Mouse (Mus musculus): ENCODE measurements at regions not wholly inside any gene's neighbourhood (a gene's known extent, or its start where the extent isn't known, plus 50 kb on each side); places are given as distances from the start of the nearest gene placed in this dataset.

- no peak for ATAC-seq (replicated peaks; ENCODE audit: poor library complexity)
These were observed 493.8 kb downstream of the Rapgef2 start for GRCm38 (mm10) chr3:78792440-78793057.

GRCm38 (mm10) chr3:78782766-78783165 lies 503.6 kb downstream of the Rapgef2 start:
- ATAC-seq (replicated peaks; ENCODE audit: poor library complexity), result no peak

DNA sequence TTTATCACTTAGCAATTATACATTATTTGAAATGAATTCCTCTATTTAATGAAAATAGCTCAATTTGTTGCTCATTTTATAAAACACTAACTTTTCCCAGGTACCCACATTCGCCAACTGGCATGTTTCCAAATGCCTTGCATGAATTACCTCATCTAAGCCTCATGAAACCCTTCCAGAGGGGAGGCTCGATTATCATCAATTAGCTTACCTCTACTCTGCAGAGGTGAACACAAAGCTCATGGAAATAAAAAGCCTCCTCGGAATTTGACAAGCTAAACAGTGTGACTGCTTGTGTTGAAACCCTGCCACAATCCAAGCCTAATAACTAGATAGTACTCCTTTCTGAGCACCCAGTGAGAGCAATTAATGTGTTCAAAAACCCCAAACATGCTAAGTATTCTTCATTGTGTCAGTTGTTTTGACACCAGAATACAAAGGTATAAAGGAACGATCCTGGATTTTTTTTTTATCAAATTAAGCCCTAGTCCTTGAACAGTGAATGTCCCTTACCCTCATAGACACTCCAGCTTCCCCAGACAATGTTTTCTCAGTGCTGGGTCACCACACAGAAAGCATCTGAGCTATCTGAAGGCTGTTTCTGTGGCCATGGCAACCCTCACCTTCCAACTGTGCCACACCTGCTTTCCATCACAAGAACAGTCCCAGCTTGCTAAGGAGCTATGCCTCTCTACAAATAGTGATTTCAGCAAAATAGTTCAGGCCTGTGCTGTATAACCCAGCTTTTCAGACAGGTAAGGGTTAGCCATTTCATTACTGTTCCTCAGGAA lies 530.4 kb downstream of the Rapgef2 start:
- ATAC-seq (replicated peaks; ENCODE audit: poor library complexity), result no peak

- no peak for ATAC-seq (replicated peaks; ENCODE audit: poor library complexity)
These were observed 550.2 kb downstream of the Rapgef2 start for GRCm38 (mm10) chr3:78736111-78736510.

DNA sequence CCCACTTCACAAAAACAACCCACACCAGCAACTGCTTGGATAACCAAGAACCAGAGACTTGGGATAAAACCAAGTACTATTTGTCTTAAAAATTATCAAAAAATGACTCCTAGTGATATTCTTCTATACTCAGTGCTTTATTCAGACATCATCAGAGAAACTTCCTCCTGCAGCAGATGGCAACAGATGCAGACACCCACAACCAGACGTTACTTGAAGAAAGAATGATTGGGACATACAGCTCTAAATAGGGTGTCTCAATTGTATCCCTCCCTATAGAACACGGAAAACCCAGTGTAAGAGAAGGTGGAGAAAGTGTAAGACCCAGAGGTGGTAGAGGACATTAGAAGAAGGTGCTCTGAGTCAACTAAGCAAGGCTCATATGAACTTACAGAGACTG lies 569.6 kb downstream of the Rapgef2 start:
- ATAC-seq (replicated peaks; ENCODE audit: poor library complexity), result no peak

- ATAC-seq (replicated peaks; ENCODE audit: poor library complexity), result no peak
These were observed 578.6 kb downstream of the Rapgef2 start for GRCm38 (mm10) chr3:78707687-78708086.

GRCm38 (mm10) chr3:78698936-78699335 lies 587.4 kb downstream of the Rapgef2 start:
- ATAC-seq (replicated peaks; ENCODE audit: poor library complexity), result no peak

GRCm38 (mm10) chr3:78691499-78691898 lies 594.8 kb downstream of the Rapgef2 start:
- ATAC-seq (replicated peaks; ENCODE audit: poor library complexity), result no peak

DNA sequence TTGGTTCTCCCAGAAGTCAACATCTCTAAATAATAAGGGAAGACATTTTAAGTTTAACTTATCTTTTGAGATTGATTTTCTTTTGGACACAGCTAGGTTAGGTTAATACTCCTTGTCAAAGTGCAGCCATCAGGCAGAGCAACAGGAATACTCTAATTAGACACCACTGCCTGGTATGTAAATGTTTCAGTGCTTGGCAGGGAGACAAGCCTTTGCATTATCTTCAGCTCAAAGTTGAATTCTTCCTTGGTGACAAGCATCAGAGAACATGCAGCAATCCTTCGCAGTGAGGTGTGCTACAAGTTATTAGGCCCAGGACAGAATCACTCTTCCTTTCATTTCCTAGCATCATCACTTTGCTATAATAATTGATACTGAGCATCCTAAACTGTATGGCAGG lies 608.7 kb downstream of the Rapgef2 start:
- ATAC-seq (replicated peaks; ENCODE audit: poor library complexity), result no peak

DNA sequence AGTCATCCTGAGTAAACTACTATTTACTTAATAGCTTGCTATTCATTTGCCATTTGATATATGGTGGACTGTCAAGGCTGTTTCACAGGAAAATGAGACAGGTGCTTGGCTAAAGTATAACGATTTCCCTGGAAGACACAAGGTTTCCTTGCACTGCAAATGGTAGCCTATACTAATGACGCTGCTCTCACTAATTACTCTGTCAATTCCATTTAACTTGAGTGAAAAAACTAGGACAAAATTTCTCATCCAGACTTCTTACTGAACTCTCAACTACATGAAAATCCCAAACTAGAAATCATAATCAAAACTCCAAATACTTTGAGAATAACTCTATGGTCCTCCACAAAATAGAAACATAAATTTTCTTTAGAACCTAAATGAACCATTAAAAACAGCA lies 609.5 kb downstream of the Rapgef2 start:
- ATAC-seq (replicated peaks; ENCODE audit: poor library complexity), result no peak

GRCm38 (mm10) chr3:78674529-78675187 lies 611.7 kb downstream of the Rapgef2 start:
- no peak for ATAC-seq (replicated peaks; ENCODE audit: poor library complexity)

- ATAC-seq (replicated peaks; ENCODE audit: poor library complexity), result no peak
These were observed 618.3 kb downstream of the Rapgef2 start for GRCm38 (mm10) chr3:78668050-78668449.

- ATAC-seq (replicated peaks; ENCODE audit: poor library complexity), result no peak
These were observed 618.8 kb downstream of the Rapgef2 start for GRCm38 (mm10) chr3:78667374-78668023.

DNA sequence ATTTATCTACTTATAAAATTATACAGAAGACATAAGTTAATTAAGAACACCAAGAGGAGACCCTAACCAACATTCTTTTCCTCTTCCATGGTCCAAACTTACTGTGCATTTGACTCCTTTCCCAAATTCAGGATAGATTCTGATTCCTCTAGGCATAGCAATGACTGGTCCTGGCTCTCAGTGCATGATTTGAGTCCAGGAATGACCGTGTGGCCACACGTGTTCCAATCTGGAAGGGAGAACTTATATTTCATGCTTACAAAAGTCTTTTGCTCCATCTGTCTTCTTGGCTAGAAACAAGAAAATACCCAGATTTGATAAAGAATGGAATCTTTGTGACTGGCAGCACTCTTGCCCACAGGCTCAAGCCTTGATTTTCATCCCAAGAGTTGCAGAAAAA lies 638.2 kb downstream of the Rapgef2 start:
- no peak for ATAC-seq (replicated peaks; ENCODE audit: poor library complexity)

GRCm38 (mm10) chr3:78635386-78635785 lies 650.9 kb downstream of the Rapgef2 start:
- no peak for ATAC-seq (replicated peaks; ENCODE audit: poor library complexity)

DNA sequence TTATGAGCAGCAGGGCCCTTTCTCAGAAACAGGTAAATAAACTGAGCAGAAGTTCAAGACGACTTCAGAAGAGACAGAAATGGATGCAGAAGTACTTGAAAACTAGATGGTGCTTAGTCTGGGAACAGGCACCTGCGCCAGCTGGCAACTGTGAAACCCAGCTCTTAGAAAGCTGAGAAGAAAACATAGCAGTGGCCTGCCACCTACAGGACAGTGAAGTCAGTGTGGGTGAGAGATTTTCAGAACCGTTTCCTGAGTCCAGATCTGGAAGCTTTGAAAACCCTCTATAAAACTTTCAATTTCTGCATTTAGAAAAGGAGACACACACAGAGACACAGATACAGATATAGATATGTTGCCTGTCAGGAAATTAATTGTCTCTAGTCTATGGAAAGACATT lies 667.4 kb downstream of the Rapgef2 start:
- ATAC-seq (replicated peaks; ENCODE audit: poor library complexity), result peak; percentile 48; the same call in 1 of the 2 replicates

GRCm38 (mm10) chr3:78594718-78595236 lies 691.5 kb downstream of the Rapgef2 start:
- peak; percentile 26; the same call in 1 of the 2 replicates for ATAC-seq (replicated peaks; ENCODE audit: poor library complexity)

- ATAC-seq (replicated peaks; ENCODE audit: poor library complexity), result no peak
These were observed 692.0 kb downstream of the Rapgef2 start for GRCm38 (mm10) chr3:78594305-78594704.

- no peak for ATAC-seq (replicated peaks; ENCODE audit: poor library complexity)
These were observed 699.7 kb downstream of the Rapgef2 start for GRCm38 (mm10) chr3:78586639-78587038.

- ATAC-seq (replicated peaks; ENCODE audit: poor library complexity), result no peak
These were observed 704.4 kb downstream of the Rapgef2 start for GRCm38 (mm10) chr3:78581868-78582267.

GRCm38 (mm10) chr3:78581100-78581499 lies 705.2 kb downstream of the Rapgef2 start:
- no peak for ATAC-seq (replicated peaks; ENCODE audit: poor library complexity)

Data from megakaryocyte progenitor cell, adult 5-6 weeks (primary cell).